Mouse (Mus musculus): Measurements from ENCODE around the gene Pex10.

The Pex10 gene

DNA sequence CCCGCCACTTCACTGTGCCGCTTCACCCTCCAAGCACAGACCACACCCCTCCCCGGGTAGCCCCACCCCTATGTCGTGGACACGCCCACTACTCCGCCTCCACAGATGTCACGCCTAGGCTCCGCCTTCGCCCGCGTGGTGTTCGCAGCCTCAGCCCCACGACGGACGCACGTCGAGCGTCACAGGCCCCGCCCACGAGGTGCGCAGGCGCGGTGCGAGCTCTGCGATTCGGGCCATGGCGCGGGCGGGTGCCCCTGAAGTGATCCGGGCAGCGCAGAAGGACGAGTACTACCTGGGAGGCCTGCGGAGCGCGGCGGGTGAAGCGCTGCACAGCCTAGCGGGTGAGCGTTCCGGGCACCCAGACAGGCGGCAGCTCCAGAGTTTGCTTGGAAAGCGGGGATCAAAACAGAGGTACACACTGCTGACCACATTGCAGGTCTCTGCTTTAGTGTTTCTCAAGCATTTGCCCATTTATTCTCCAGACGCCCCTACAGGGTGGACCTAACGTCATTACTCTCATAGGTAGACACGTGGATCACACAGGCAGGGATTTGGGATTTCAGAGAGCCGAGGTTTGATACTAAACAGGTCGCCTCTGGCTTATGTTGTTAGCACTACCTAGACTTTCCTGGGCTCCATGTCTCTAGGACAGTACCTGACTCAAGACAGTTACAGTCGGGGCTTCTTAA lies at the start of gene Pex10:
Gene Pex10, plus strand, starts transcription at position 183 of the 689 bp plus-strand sequence.
- DNase-seq (ENCODE audit: low spot score in 2 of 2) = peak; percentile 97 to 98

- DNase-seq (ENCODE audit: low spot score in 2 of 2) = no peak
These were observed 49.5 kb upstream of the Pex10 start for GRCm38 (mm10) chr4:155017253-155017878.

GRCm38 (mm10) chr4:155018066-155018465 lies 48.8 kb upstream of the Pex10 start:
- DNase-seq (ENCODE audit: low spot score in 2 of 2) = no peak

DNA sequence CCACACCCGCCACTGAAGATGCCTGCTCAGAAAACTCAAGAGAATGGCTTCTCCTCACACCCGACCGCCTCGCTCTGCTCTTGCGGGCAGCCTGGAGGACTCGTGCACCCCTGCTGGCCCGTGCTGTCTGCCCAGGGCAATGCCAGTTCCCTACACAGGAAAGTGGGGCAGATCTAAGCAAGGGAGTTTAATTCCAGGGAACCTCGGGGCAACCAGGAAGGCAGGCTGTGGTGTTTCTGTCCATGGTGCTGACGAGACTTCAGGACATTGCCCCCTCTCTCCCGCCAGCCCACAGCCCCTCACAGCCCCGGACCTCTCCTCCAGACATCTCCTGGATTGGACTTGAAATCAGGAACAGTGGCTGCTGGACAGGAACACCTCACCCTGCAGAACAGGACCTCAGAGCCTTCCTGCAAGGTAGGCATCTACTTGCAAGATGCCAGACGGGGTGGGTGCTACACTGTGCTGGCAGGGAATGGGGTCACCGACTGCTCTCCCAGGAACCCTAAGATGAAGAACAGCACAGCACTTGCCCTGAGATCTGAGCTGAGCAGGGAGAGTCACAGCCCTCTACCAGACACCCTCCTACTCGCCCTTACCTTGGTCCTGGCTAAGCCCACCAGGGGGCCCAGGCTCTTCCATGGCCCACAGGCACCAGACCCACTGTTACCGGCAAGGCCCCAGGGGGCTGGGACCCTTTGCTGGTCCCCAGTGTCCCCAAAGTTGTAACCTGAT lies 48.0 kb upstream of the Pex10 start:
- no peak for DNase-seq (ENCODE audit: low spot score in 2 of 2)

- no peak for DNase-seq (ENCODE audit: low spot score in 2 of 2)
These were observed 47.4 kb upstream of the Pex10 start for GRCm38 (mm10) chr4:155019336-155019847.

DNA sequence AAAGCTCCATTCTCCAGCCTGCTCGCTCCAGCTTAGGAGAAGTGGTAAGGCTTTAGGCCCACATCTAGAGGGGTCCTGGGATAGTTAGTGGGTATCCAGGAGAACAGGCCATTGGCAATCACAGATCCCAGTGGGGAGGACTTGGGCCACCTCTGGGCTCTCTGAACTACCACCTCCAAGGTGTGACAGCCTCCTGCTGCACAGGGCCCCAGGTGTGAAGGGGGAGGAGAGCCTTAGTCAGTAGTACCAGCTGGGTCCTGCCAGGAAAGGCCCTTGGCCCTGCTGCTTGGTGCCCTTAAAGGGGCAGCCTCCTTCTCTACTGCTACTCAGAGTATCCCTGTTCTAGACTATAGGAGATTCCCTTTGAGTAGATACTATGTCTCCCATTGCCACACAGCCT lies 46.7 kb upstream of the Pex10 start:
- DNase-seq (ENCODE audit: low spot score in 2 of 2) = no peak

GRCm38 (mm10) chr4:155020813-155021212 lies 46.0 kb upstream of the Pex10 start:
- DNase-seq (ENCODE audit: low spot score in 2 of 2) = no peak

DNA sequence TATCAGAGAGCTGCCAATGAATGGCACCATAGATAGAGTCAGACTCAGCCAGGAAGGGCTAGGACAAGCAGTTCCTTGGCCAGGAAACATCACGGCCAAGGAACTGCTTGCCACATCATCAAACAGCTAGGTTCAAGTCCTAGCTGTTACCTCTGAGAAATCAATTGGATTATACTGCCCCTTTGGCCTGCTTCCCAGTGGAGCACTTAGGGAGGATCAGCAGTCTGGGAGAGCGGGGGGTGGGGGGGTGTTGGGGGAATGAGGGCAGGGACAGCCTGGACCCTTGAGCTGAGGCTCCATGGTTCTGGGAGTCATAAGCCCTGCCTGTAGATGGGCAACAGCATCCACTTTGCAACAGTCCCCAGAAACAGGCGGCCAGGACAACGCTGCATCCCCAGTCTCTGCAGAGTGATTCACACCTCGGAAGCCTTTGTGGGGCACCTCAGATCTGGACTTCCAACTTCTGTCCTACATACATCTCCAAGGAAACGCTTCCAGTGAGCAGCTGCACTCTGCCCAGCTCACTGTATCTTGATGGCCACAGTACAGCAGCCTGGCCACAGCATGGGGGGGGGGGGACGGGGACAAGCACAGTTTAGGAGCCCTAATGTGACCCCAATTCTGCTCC lies 44.5 kb upstream of the Pex10 start:
- DNase-seq (ENCODE audit: low spot score in 2 of 2) = no peak

GRCm38 (mm10) chr4:155024170-155025010 lies 42.4 kb upstream of the Pex10 start:
- no peak for DNase-seq (ENCODE audit: low spot score in 2 of 2)

GRCm38 (mm10) chr4:155033115-155033514 lies 33.7 kb upstream of the Pex10 start:
- DNase-seq (ENCODE audit: low spot score in 2 of 2) = no peak

- DNase-seq (ENCODE audit: low spot score in 2 of 2) = no peak
These were observed 32.6 kb upstream of the Pex10 start for GRCm38 (mm10) chr4:155034202-155034601.

DNA sequence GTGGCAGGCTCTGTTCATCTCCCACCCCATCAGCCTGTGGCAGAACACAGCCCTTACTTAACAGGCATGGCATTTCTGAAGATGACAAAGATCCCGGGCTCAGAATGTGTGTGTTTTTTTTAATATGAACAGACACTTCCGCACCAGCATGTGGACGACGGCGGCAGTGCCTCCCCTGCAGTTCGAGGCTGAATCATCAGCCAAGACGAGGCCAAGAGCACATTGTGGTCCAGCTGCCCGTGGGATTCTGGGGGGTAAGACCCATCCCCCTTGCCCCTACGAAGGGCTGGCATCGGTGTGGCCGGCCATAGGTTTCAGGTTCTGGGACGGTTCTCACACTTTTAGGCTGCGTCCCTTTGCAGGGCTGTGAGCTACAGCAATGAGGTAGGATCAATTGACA lies 32.0 kb upstream of the Pex10 start:
- no peak for DNase-seq (ENCODE audit: low spot score in 2 of 2)

DNA sequence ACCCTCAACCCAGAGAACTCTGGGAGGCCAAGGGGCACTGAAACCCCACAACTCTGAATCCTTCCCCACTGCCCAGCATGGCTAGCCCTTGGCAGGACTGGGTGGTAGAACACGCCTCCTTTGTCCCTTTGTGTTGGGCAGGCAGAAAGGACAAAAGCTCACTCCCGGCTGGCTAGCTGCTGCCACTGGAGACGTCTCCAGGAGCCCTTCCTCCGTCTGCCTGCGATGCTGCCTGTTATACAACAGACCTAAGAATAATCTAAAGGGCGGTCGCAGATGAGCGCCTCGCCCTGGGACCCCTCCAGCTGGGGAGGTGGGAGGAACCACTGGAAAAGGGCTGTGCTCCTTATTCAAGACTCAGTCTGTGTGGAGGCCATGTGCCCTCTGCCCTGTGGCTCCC lies 26.6 kb upstream of the Pex10 start:
- no peak for DNase-seq (ENCODE audit: low spot score in 2 of 2)

DNA sequence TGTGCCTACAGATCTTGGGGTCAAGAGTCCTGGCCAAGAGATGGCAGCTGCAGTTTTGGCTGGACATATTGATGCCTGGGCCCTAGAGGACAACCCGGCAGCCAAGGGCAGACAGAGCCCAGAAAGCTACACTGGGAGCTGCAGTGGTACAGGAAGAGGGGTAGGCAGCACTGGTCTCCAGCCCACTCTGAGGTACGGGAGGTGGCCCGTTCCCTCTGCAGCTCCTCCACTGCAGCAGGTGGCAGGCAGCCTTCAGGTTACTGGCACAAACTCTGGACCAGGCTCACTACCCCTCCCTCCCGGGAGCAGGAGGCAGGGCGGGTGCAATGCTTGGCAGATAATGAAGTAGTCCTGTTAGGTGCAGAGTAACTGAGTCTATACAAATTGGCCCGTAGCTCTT lies 26.1 kb upstream of the Pex10 start:
- no peak for DNase-seq (ENCODE audit: low spot score in 2 of 2)

DNA sequence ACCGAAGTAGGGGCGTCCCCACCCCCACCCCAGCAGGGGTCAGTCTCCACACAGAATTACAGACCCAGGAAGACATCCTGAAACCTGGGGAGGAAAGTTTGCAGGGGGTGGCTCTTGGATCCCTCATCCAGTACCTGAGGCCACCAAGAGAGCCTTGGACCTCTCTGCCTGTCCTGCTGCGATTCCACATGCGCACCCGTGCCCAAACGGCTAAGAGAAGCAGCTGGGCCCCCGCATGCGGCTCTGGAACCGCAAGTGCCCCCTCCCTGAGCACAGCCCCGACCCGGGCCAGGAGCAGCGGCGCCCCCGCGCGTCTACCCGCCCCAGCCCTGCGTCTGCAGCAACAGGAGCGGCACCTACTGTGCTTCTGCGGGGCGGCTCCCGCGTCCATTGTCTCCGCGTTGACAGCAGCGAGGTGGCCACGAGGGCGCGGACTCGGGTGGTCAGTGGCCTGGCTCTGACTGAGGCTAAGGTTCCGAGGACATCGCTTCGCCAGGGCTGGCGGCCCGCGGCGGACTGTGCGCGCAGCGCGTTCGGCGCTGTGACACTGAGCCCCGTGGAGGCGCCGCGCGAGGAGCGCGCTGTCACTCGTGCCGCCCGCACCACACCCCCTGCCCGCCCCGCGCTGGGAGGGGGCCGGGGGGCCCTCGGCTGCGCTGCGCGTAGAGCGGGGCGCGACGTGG lies 24.1 kb upstream of the Pex10 start:
- DNase-seq (ENCODE audit: low spot score in 2 of 2) = no peak

DNA sequence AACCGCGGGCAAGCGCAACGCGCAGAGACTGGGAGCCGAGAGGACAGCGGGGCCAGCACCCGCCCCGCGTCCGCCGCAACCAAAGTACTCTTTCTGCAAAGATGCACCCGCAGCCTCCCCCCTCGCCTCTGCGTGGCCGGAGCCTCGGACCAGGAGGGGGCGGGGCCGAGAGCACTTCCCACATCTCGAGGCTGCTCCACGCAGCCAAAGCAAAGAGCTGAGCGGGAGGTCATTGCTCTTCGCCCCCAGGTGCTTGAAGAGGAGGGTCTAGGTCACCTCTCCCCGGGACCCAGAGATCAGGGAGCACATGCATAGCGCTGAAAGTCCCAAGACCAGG lies 23.6 kb upstream of the Pex10 start:
- no peak for DNase-seq (ENCODE audit: low spot score in 2 of 2)

- DNase-seq (ENCODE audit: low spot score in 2 of 2) = no peak
These were observed 20.2 kb upstream of the Pex10 start for GRCm38 (mm10) chr4:155046636-155047035.

DNA sequence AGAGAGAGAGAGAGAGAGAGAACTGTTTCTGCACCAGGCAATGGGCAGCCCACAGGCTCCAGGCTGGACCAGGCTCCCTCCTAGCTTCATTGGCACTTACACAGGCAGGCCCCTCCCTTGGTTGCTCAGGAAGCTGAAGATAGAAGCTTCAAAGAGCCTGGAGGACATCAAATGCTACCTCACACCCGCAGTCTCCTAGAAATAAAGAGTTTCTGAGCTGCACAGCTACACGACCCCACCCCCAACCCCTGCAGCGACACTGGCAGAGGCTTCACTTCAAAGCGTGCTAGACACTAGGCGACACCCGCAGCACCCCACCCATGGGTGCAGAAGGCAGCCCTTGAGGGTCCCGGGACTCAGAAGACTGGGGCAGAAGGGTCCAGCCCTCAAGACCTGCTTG lies 16.7 kb upstream of the Pex10 start:
- DNase-seq (ENCODE audit: low spot score in 2 of 2) = peak in 1 of 2 experiments; percentile 14

GRCm38 (mm10) chr4:155056724-155057123 lies 10.1 kb upstream of the Pex10 start, which contains the start of gene Plch2:
Gene Plch2, minus strand, starts transcription at chr4:155056784.
- no peak for DNase-seq (ENCODE audit: low spot score in 2 of 2)

DNA sequence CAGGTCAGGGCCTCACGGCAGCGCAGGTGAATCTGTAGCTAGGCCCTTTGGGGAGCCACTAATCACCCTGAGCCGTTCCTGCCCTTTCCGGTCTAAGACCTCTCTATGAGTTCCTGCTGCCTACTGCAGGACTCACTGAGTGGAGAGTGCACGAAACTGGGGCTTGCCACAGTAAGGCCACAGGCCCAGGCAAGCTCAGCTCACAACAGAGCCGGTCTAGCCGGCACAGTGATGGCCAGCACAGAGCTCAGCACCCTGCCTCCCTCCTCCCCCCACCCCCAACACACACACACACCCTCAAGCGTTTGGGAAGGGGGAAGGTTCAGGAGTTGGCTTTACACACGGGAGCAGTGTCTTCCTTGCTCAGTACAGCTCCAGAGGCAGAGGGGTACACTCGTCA lies 8.5 kb upstream of the Pex10 start:
- no peak for DNase-seq (ENCODE audit: low spot score in 2 of 2)

- DNase-seq (ENCODE audit: low spot score in 2 of 2) = no peak
These were observed 2.9 kb upstream of the Pex10 start for GRCm38 (mm10) chr4:155063895-155064294.
